Mouse (Mus musculus) ovary, postnatal 36 days (tissue): Measurements from ENCODE around the gene Gm8909.
"Not testable (repeated sequence)": the region's sequence is repeated elsewhere in the genome, so short reads cannot be mapped to it uniquely, and the experiment has no call there.

Source experiments
- DNase-seq: peaks from one replicate; pipeline ENCODE4 v3.0.0; 2022; ENCODE audit warnings: low spot score, mixed read lengths

The Gm8909 gene

DNA sequence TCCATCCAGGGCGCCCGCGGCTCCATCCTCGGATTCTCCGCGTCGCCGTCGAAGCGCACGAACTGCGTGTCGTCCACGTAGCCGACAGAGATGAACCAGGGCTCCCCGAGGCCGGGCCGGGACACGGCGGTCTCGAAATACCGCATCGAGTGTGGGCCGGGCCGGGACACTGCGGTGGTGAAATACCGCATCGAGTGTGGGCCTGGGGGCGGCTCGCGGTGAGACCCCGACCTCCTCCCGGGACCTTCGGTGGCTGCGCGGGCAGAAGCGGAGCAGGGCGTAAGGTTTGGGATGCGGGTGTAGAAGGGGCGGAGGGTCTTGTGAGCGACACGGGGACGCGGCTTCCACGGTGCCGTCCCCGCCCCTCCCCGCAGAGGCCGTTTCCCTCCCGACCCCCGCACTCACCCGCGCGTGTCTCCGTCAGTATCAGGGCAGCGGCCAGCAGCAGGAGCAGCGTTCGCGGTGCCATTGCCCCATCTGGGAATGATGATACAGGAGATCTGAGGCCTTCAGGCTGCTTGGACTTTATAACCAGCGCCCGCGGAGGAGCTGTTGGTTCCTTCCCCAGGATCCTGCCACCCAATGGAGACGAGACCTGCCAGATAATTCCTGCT is at the start of gene Gm8909:
TSS of gene Gm8909 (minus strand) at position 499 of the 614 bp plus-strand sequence.
- no peak for DNase-seq

GRCm38 (mm10) chr17:36215586-36215985 is 47.2 kb upstream of the Gm8909 start:
- no peak for DNase-seq

- no peak for DNase-seq
Measured at GRCm38 (mm10) chr17:36206846-36207245, 38.5 kb upstream of the Gm8909 start.

DNA sequence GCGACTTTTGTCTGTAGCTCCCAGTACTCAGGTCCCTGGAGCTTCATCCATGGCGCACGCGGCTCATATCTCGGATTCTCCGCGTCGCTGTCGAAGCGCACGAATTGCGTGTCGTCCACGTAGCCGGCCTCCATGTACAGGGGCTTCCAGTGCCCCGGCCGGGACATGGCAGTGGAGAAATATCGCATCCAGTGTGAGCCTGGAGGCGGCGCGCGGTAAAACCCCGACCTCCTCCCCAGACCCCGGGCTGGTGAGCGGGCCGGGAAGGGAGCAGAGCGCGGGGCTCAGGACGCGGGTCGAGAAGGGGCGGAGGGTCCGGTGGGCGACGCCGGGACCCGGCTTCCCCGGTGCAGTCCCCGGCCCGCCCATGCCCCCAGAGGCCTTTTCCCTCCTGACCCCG is 37.5 kb upstream of the Gm8909 start:
- DNase-seq: no peak

GRCm38 (mm10) chr17:36205456-36205855 is 37.1 kb upstream of the Gm8909 start:
- DNase-seq: peak; percentile 7

DNA sequence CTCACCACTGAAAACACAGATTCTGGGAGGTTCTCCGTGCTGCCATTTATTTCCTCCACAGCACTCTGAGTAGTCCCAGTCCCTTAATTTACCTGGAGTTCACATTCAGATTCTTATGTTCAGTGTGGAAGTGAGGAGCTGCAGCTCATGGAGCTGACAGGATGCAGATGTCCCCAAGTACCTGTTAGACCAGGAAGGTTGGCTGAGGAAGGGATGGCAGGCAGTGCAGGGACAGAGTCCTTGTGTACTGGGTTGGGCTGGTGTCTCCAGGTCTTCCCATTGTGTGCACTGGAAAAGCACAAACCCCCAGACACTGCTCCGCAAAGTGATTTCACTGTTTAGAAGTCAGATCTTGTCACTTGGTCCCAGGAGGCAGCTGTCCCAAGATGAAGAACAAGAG is 33.5 kb upstream of the Gm8909 start:
- no peak for DNase-seq

DNA sequence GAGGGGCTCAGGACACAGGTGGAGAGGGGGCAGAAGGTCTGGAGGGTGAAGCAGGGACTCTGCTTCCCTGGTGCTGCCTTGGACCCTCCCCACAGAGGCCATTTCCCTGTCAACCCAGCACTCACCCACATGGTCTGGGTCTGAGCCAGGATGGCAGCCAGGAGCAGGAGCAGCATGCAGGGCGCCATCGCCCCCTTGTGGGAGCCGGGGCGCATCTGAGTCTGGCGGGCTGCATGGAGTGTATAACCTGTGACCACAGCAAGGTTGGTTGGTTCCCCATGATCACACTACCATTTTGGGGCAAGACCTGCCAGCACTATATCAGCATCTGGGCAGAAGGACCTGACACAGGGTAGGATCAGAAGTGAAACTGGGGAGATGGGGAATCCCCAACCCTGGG is 30.0 kb upstream of the Gm8909 start:
- no peak for DNase-seq

DNA sequence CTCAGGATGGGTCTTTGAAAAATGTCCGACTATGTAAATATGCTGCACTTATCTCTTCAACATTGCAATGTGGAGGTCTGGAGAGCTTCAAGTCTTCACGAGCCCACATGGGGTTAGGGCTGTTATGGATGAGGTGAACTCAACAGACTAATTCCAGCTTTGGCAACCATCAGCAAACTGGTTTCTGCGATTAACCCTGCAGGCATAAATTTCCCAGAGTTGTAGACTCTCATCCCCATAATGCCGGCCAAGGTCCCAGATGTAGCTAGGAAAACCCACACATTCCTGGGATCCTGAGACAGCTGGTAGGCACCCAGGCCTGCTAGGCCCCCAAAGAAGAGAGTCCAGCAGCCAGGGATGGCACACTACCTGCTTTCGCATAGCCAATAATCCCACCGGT is 26.1 kb upstream of the Gm8909 start:
- no peak for DNase-seq

GRCm38 (mm10) chr17:36193546-36194141 is 25.3 kb upstream of the Gm8909 start:
- DNase-seq: peak; percentile 52

DNA sequence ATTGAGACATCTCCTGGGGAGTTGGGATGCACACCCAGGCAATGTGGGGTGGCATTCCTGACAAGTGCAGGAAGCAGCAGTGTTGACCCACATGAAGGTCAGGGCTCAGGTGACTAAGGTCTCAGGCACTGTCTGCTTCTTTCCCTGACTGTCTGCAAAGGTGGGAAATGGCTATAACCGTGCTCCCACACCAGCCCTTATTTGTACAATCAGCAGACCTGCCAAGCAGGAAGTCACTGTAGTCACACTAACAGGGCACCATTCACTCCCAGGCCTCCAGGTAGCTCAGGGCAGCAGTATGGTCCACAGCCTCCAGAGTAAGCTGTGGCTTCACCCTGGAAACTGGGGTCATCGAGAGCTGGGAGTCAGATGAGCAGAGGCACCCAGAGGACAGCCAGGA is 24.0 kb upstream of the Gm8909 start:
- DNase-seq: no peak

DNA sequence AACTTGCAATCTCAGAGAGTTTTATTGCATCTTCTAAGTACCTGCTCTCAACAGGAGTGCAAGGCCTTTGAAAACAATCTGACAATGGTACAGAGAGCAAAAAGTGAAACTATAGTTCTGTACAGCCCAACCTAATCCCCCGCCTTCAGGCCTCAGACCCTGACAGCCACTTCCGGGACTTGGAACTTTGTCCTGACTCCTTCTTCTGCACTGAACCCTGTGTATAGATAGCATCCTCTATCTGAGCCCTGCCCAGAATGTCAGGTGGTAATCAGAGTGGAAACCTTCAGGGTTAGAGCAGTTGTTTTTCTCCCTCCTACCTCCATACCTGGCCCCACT is 21.8 kb upstream of the Gm8909 start, which contains the start of gene H2-T3:
TSS of gene H2-T3 (minus strand) at position 119 of the 339 bp plus-strand sequence.
- no peak for DNase-seq

DNA sequence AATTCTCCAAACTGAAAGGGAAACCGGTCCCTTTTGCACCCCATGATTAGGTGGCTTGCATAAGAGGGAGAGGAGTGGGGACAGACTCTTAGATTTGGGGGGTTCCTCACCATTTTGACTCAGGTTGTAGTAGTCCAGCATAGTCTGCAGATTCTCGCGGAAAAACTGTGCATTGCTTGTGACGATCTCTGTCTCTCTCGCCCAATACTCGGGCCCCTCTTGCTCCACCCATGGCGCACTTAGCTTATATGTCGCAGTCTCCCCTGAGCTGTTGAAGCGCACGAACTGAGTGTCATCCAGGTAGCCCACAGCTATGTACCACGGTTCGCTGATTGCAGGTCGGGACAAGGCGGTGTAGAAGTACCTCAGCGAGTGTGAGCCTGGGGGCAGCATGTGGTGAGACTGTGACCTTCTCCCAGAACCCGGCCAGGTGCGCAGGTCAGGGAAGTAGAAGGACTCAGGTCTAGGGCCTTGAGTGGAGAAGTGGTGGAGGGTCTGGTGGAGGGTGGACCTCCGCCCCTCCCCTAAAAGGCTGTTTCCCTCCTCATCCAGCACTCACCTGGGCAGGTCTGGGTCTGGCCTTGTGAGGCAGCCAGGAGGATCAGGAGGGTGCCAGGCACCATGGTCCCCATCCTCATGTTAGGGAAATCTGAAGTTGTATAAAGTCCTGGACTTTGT is 21.3 kb upstream of the Gm8909 start:
- no peak for DNase-seq

DNA sequence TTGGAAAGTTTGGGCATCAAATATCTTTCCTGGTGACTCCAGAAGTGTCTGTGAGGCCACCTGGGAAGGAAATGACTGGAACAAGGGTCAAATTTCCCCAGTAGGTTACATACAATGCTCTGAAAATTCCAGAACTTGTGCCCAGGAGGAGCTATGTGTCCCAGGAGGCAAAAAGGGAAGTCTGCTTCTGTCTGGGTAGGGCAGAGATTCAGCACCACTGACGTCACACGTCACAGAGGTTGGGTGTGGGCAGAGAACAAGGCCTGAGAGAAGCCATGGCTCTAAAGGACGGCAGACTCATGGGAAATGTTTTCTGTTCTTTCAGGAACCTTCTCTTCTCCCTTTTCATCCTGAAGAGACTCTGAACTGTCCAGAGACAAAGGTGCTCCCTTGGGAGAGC is 19.2 kb upstream of the Gm8909 start:
- no peak for DNase-seq

GRCm38 (mm10) chr17:36182212-36182611 is 13.9 kb upstream of the Gm8909 start:
- DNase-seq: no peak

DNA sequence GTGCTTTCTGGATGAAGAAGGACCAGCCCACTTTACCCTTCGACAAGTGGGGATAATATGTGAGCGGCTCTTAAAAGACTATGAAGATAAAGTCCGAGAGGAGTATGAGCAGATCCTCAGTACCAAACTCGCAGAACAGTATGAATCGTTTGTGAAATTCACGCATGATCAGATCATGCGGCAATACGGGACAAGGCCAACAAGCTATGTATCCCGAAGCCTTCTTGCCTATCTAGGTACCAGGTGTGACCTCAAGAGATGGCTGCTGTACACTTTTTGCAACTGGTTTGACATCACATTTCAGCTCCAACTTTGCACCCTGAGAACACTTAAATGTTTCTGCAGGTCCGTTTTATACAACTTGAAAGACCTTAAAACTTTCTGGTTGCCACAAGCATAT is 11.1 kb upstream of the Gm8909 start:
- not testable (repeated sequence) for DNase-seq

GRCm38 (mm10) chr17:36178938-36179337 is 10.6 kb upstream of the Gm8909 start:
- DNase-seq: peak; percentile 18

GRCm38 (mm10) chr17:36176132-36176531 is 7.8 kb upstream of the Gm8909 start:
- DNase-seq: not testable (repeated sequence)

- DNase-seq: no peak
Measured at GRCm38 (mm10) chr17:36170287-36170814, 2.0 kb upstream of the Gm8909 start.

GRCm38 (mm10) chr17:36169753-36170152 is 1.4 kb upstream of the Gm8909 start:
- DNase-seq: no peak

- DNase-seq: not testable (repeated sequence)
Measured at GRCm38 (mm10) chr17:36169094-36169493, 757 bp upstream of the Gm8909 start.

GRCm38 (mm10) chr17:36167306-36168038 is 865 bp downstream of the Gm8909 start:
- no peak for DNase-seq

DNA sequence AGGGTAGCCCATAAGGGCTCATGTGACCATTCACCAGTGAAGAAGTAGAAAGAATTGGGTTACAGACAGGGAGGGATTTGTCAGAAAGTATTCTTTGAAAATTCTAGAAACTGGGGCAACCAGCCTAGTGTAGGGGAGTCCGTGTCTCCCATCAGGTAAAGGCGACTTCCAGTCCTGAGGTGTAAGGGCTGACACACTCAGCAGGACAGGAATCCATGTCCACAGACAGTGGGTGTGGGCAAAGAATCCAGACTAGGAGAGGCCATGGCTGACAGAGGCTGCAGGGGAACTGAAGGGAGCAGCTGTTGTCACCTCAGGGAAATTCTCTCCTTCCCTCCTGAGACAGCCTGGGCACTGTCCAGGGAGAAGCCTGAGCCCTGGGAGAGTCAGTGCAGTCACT is 1.4 kb downstream of the Gm8909 start:
- DNase-seq: not testable (repeated sequence)
